Mouse (Mus musculus): ENCODE measurements around the gene Cdh1. TPM values are rescaled to one million over a fixed set of nuclear protein-coding genes. Genes with fewer than 3 reads are reported as not detected.
"Not testable (repeated sequence)": the region's sequence is repeated elsewhere in the genome, so short reads cannot be mapped to it uniquely, and the experiment has no call there.

Cdh1 gene
- polyA plus RNA-seq, 1 experiment from 2014 or later: 108 TPM

GRCm38 (mm10) chr8:106588443-106589431, 14.4 kb upstream of the Cdh1 start:
- Histone ChIP-seq H3K9ac (replicated peaks; ENCODE audit: low read length) (no peak overlapping the region), H3K4me3 (ENCODE audit: low read length) (no peak overlapping the region), H3K27ac (ENCODE audit: low read length) (peak overlapping the region; percentile 58; the same call in 1 of the 2 replicates), H3K36me3 (ENCODE audit: insufficient read depth, low read length) (no peaks in the 10 kb centered on the region), H3K9me3 (ENCODE audit: low read length) (no peaks in the 10 kb centered on the region), H3K4me1 (ENCODE audit: insufficient read depth, low read length) (peaks cover 5% of the 10 kb centered on the region; the same call in 1 of the 2 replicates), H3K4me2 (replicated peaks; ENCODE audit: low read depth, low read length) (no peak overlapping the region), H3K27me3 (ENCODE audit: insufficient read depth, low read length) (no peaks in the 10 kb centered on the region)
- 33% methylated on average over 3 of the region's 3 CpGs for WGBS
- peak; percentile 40; the same call in 1 of the 2 replicates for ATAC-seq (ENCODE audit: low FRiP score, low TSS enrichment)

DNA sequence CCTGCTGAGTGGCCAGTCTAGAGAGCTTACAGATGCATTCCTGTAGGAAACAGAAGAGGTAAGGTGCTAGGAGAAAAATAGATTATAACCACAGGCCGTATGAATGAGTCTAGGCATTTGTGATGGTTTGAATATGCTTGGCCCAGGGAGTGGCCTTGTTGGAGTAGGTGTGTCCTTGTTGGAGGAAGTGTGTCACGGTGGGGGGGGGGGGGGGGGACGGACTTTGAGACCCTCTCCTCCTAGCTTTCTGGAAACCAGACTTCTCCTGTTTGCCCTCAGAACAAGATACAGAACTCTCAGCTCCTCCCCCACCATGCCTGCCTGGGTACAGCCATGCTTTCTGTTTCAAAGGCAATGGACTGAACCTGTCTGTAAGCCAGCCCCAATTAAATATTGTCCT, 10.7 kb upstream of the Cdh1 start:
- 59% methylated on average over 3 of the region's 3 CpGs for WGBS
- Histone ChIP-seq H3K27me3 (ENCODE audit: insufficient read depth, low read length) (no peaks in the 10 kb centered on the region), H3K36me3 (ENCODE audit: insufficient read depth, low read length) (no peaks in the 10 kb centered on the region), H3K9ac (replicated peaks; ENCODE audit: low read length) (no peak overlapping the region), H3K4me1 (ENCODE audit: insufficient read depth, low read length) (peaks cover 5% of the 10 kb centered on the region; the same call in 1 of the 2 replicates), H3K9me3 (ENCODE audit: low read length) (no peaks in the 10 kb centered on the region), H3K27ac (ENCODE audit: low read length) (no peak overlapping the region), H3K4me2 (replicated peaks; ENCODE audit: low read depth, low read length) (no peak overlapping the region), H3K4me3 (ENCODE audit: low read length) (no peak overlapping the region)
- no peak for ATAC-seq (ENCODE audit: low FRiP score, low TSS enrichment)

GRCm38 (mm10) chr8:106595623-106596022, 7.5 kb upstream of the Cdh1 start:
- not testable (repeated sequence) for H3K36me3 ChIP-seq (ENCODE audit: insufficient read depth, low read length); H3K4me1 ChIP-seq (ENCODE audit: insufficient read depth, low read length); ATAC-seq (ENCODE audit: low FRiP score, low TSS enrichment); H3K9ac ChIP-seq (replicated peaks; ENCODE audit: low read length); H3K4me2 ChIP-seq (replicated peaks; ENCODE audit: low read depth, low read length); H3K27me3 ChIP-seq (ENCODE audit: insufficient read depth, low read length); H3K9me3 ChIP-seq (ENCODE audit: low read length); H3K27ac ChIP-seq (ENCODE audit: low read length); H3K4me3 ChIP-seq (ENCODE audit: low read length)
- WGBS: 89% methylated on average over 3 of the region's 3 CpGs

DNA sequence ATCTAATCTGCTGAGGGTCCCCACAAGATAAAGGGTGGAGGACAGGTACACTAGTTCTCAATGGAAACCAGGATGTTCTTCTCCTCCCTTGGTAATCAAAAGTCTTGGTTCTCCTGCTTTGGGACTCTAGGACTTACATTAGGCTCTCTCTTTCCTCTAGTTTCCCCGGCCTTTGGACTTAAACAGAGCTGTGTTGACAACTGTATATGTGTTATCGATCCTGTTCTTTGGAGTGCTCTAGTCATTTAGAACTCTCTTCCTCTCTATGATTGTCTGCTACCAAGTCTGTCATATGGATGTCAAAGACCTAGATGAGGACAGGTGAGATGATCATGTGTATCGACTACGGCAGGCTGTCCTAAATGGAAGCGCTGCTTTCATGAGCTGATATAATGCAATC, 6.1 kb upstream of the Cdh1 start:
- Histone ChIP-seq H3K9me3 (ENCODE audit: low read length) (no peaks in the 10 kb centered on the region), H3K27ac (ENCODE audit: low read length) (no peak overlapping the region), H3K9ac (replicated peaks; ENCODE audit: low read length) (no peak overlapping the region), H3K4me1 (ENCODE audit: insufficient read depth, low read length) (no peaks in the 10 kb centered on the region), H3K36me3 (ENCODE audit: insufficient read depth, low read length) (no peaks in the 10 kb centered on the region), H3K27me3 (ENCODE audit: insufficient read depth, low read length) (no peaks in the 10 kb centered on the region), H3K4me2 (replicated peaks; ENCODE audit: low read depth, low read length) (no peak overlapping the region), H3K4me3 (ENCODE audit: low read length) (no peak overlapping the region)
- 93% methylated on average over 5 of the region's 5 CpGs for WGBS
- no peak for ATAC-seq (ENCODE audit: low FRiP score, low TSS enrichment)

DNA sequence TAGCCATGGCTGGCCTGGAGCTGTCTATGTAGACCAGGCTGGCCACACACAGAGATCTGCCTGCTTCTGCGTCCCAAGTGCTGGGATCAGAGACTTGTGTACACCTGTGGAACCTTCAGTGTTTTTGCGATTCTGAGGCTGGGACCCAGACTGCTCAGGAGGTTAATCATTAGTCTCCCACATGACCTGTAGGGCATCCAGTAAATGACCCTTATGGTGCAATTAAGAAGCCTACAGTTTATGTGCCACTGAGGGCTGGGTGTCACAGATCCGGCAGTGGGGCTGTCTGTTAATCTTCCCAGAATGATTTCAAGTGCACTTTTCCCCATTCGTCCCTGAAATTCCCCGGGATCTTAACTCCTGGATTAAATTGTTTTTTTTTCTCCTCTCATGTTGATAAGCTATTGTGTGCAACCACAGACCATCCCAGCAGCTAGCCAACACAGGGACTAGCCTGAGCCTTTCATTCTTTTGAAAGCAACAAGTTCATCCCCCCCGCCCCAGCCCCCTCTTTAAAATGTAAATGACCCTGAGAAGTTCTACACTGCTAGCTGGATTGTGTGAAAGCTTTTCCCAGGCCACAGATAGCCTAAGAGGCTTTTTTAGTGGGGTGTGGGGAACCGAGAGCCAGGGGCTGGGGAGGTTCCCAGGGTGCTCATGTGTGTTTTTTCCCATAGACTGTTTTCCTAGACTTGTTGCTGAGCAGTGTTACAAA, 3.7 kb upstream of the Cdh1 start:
- Histone ChIP-seq H3K27me3 (ENCODE audit: insufficient read depth, low read length) (peaks cover 20% of the 10 kb centered on the region), H3K9me3 (ENCODE audit: low read length) (no peaks in the 10 kb centered on the region), H3K9ac (replicated peaks; ENCODE audit: low read length) (no peak overlapping the region), H3K27ac (ENCODE audit: low read length) (peak overlapping the region; percentile 31; the same call in 1 of the 2 replicates), H3K4me1 (ENCODE audit: insufficient read depth, low read length) (peaks cover 7% of the 10 kb centered on the region; the same call in 1 of the 2 replicates), H3K36me3 (ENCODE audit: insufficient read depth, low read length) (no peaks in the 10 kb centered on the region), H3K4me3 (ENCODE audit: low read length) (no peak overlapping the region), H3K4me2 (replicated peaks; ENCODE audit: low read depth, low read length) (no peak overlapping the region)
- ATAC-seq (ENCODE audit: low FRiP score, low TSS enrichment): peak; percentile 21; the same call in 1 of the 2 replicates
- WGBS: 27% methylated on average over 7 of the region's 7 CpGs

GRCm38 (mm10) chr8:106603933-106604332, 782 bp downstream of the Cdh1 start:
- peak overlapping the region; percentile 62 for H3K4me3 ChIP-seq (ENCODE audit: low read length)
- no peaks in the 10 kb centered on the region for H3K9me3 ChIP-seq (ENCODE audit: low read length)
- H3K9ac ChIP-seq (replicated peaks; ENCODE audit: low read length): peak overlapping the region; percentile 75
- under 1% methylated on average over 19 of the region's 19 CpGs for WGBS
- ATAC-seq (ENCODE audit: low FRiP score, low TSS enrichment): no peak
- no peaks in the 10 kb centered on the region for H3K36me3 ChIP-seq (ENCODE audit: insufficient read depth, low read length)
- H3K27ac ChIP-seq (ENCODE audit: low read length): peak overlapping the region; percentile 84; the same call in 1 of the 2 replicates
- peak overlapping the region; percentile 69 for H3K4me2 ChIP-seq (replicated peaks; ENCODE audit: low read depth, low read length)
- H3K4me1 ChIP-seq (ENCODE audit: insufficient read depth, low read length): peaks cover 10% of the 10 kb centered on the region; the same call in 1 of the 2 replicates
- peaks cover 37% of the 10 kb centered on the region for H3K27me3 ChIP-seq (ENCODE audit: insufficient read depth, low read length)

GRCm38 (mm10) chr8:106605657-106606056, 2.5 kb downstream of the Cdh1 start:
- Histone ChIP-seq H3K36me3 (ENCODE audit: insufficient read depth, low read length) (no peaks in the 10 kb centered on the region), H3K4me2 (replicated peaks; ENCODE audit: low read depth, low read length) (peak overlapping the region; percentile 28; the same call in 1 of the 2 replicates), H3K4me1 (ENCODE audit: insufficient read depth, low read length) (peaks cover 10% of the 10 kb centered on the region; the same call in 1 of the 2 replicates), H3K9me3 (ENCODE audit: low read length) (no peaks in the 10 kb centered on the region), H3K27ac (ENCODE audit: low read length) (no peak overlapping the region), H3K9ac (replicated peaks; ENCODE audit: low read length) (no peak overlapping the region), H3K27me3 (ENCODE audit: insufficient read depth, low read length) (peaks cover 37% of the 10 kb centered on the region), H3K4me3 (ENCODE audit: low read length) (0 out of 2 replicates have a peak overlapping the region, but pooled peaks have one; percentile 12)
- WGBS: 67% methylated on average over 7 of the region's 7 CpGs
- no peak for ATAC-seq (ENCODE audit: low FRiP score, low TSS enrichment)

GRCm38 (mm10) chr8:106606121-106606520, 3.0 kb downstream of the Cdh1 start:
- no peak overlapping the region for H3K4me2 ChIP-seq (replicated peaks; ENCODE audit: low read depth, low read length)
- peaks cover 10% of the 10 kb centered on the region; the same call in 1 of the 2 replicates for H3K4me1 ChIP-seq (ENCODE audit: insufficient read depth, low read length)
- 43% methylated on average over 4 of the region's 4 CpGs for WGBS
- no peak for ATAC-seq (ENCODE audit: low FRiP score, low TSS enrichment)
- peaks cover 37% of the 10 kb centered on the region for H3K27me3 ChIP-seq (ENCODE audit: insufficient read depth, low read length)
- H3K27ac ChIP-seq (ENCODE audit: low read length): no peak overlapping the region
- H3K9ac ChIP-seq (replicated peaks; ENCODE audit: low read length): no peak overlapping the region
- no peak overlapping the region for H3K4me3 ChIP-seq (ENCODE audit: low read length)
- H3K9me3 ChIP-seq (ENCODE audit: low read length): no peaks in the 10 kb centered on the region
- H3K36me3 ChIP-seq (ENCODE audit: insufficient read depth, low read length): no peaks in the 10 kb centered on the region

DNA sequence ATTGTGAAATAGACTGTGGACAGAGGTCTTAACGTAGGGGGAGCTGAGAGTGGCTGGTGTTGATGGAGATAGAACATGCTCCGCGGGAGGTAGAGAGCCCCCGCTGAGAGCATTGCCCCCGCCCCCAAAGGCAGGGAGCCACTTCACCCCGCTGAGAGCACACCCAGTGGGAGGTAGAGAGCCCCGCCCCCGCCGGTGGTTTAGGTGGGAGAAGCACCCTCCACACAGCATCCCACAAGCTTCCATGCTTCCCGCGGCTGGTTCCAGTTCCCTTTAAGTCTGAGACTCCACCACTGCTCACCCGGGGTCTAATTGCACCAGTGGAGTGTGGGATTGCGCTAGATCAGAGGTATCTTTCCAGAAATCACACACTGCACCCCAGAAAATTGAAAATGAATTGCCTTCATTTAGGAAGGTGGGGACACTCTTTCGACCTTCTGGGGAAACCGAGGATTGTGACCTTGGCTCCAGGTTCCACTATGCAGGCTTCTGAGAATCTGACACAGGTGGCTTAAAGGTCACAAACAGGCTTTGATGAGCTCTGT, 3.5 kb downstream of the Cdh1 start:
- Histone ChIP-seq H3K27me3 (ENCODE audit: insufficient read depth, low read length) (peaks cover 37% of the 10 kb centered on the region), H3K4me1 (ENCODE audit: insufficient read depth, low read length) (peaks cover 10% of the 10 kb centered on the region; the same call in 1 of the 2 replicates), H3K9me3 (ENCODE audit: low read length) (no peaks in the 10 kb centered on the region), H3K27ac (ENCODE audit: low read length) (no peak overlapping the region), H3K9ac (replicated peaks; ENCODE audit: low read length) (no peak overlapping the region), H3K4me2 (replicated peaks; ENCODE audit: low read depth, low read length) (no peak overlapping the region), H3K36me3 (ENCODE audit: insufficient read depth, low read length) (no peaks in the 10 kb centered on the region), H3K4me3 (ENCODE audit: low read length) (no peak overlapping the region)
- WGBS: 40% methylated on average over 15 of the region's 15 CpGs
- ATAC-seq (ENCODE audit: low FRiP score, low TSS enrichment): no peak

Data from kidney, embryonic 16.5 days (tissue).